Mouse (Mus musculus) thymus, adult 2 months (tissue): ENCODE data around the gene Zbtb7a. TPM values are rescaled to one million over a fixed set of nuclear protein-coding genes. Genes with fewer than 3 reads are reported as not detected.

Source experiments
- DNase-seq: peaks from one replicate; pipeline ENCODE4 v3.0.0; 2021
- H3K27ac ChIP-seq: fragments of 200-500 bp; 2 replicates; pipeline ENCODE4 v1.5.1; 2012; ENCODE audit warnings: low read length, control low read depth; ENCODE audit not compliant: control insufficient read depth, insufficient read depth
- H3K27me3 ChIP-seq: fragments of 200-500 bp; 2 replicates; pipeline ENCODE4 v1.6.1; 2012; ENCODE audit warnings: mild to moderate bottlenecking, low read length, moderate library complexity, mixed read lengths; ENCODE audit not compliant: control insufficient read depth, insufficient read depth
- H3K36me3 ChIP-seq: fragments of 200-500 bp; 2 replicates; pipeline ENCODE4 v1.6.1; 2012; ENCODE audit warnings: mild to moderate bottlenecking, low read length, moderate library complexity; ENCODE audit not compliant: control insufficient read depth, insufficient read depth
- H3K4me1 ChIP-seq: fragments of 200-500 bp; replicated peaks from 2 replicates; pipeline ENCODE4 v1.6.1; 2012; ENCODE audit warnings: low read length; ENCODE audit not compliant: control insufficient read depth, insufficient read depth
- H3K4me3 ChIP-seq: fragments of 200-500 bp; 2 replicates; pipeline ENCODE4 v1.5.1; 2012; ENCODE audit warnings: mild to moderate bottlenecking, low read length, control low read depth, moderate library complexity; ENCODE audit not compliant: control insufficient read depth, insufficient read depth
- CTCF ChIP-seq: fragments of 200-500 bp; IDR thresholded peaks from 2 replicates; pipeline ENCODE4 v1.5.1; 2012; ENCODE audit warnings: mild to moderate bottlenecking, control low read depth, low read length, moderate library complexity, borderline replicate concordance; ENCODE audit not compliant: control insufficient read depth, poor library complexity, insufficient read depth; ENCODE audit errors: extremely low read depth
- POLR2A ChIP-seq: fragments of 200-500 bp; IDR thresholded peaks from 2 replicates; pipeline ENCODE4 v1.6.1; 2012; ENCODE audit warnings: mild to moderate bottlenecking, low read length, control low read depth, moderate library complexity; ENCODE audit not compliant: control insufficient read depth, poor library complexity, insufficient read depth; ENCODE audit errors: extremely low read depth
- WGBS: fragments of 180-500 bp; shearing (Covaris S2); methylation state at CpG from one replicate; pipeline ENCODE4 v1.1.7; 2018; 5-methylcytosine and 5-hydroxymethylcytosine counted together
- polyA plus RNA-seq: library from polyadenylated mRNA; depleted of rRNA; stranded (reverse); fragments of >200 nt; gene quantifications from 2 replicates; pipeline ENCODE4 v1.2.3, GENCODE M21; 2012

Gene Zbtb7a
- polyA plus RNA-seq, 1 experiment: 66.0 TPM

DNA sequence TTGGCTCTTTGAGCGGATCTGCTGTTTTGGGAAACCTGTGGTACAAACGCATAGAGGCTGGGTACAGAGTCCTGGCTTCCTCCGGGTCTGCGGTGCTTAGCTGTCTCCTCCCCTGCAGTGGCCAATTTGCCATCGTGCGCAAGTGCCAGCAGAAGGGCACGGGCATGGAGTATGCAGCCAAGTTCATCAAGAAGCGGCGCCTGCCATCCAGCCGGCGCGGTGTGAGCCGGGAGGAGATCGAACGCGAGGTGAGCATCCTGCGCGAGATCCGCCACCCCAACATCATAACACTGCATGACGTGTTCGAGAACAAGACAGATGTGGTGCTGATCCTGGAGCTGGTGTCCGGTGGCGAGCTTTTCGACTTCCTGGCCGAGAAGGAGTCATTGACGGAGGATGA is 54.8 kb downstream of the Zbtb7a start:
- Histone ChIP-seq H3K27ac (no peak overlapping the region), H3K4me3 (no peak overlapping the region), H3K4me1 (peaks cover 28% of the 10 kb centered on the region), H3K27me3 (no peaks in the 10 kb centered on the region), H3K36me3 (0 out of 2 replicates have a peak, but pooled peaks cover under 1% of the 10 kb centered on the region)
- no peak for TF ChIP-seq POLR2A
- no peak for TF ChIP-seq CTCF
- DNase-seq: no peak
- 96% methylated on average over 26 of the region's 26 CpGs for WGBS

DNA sequence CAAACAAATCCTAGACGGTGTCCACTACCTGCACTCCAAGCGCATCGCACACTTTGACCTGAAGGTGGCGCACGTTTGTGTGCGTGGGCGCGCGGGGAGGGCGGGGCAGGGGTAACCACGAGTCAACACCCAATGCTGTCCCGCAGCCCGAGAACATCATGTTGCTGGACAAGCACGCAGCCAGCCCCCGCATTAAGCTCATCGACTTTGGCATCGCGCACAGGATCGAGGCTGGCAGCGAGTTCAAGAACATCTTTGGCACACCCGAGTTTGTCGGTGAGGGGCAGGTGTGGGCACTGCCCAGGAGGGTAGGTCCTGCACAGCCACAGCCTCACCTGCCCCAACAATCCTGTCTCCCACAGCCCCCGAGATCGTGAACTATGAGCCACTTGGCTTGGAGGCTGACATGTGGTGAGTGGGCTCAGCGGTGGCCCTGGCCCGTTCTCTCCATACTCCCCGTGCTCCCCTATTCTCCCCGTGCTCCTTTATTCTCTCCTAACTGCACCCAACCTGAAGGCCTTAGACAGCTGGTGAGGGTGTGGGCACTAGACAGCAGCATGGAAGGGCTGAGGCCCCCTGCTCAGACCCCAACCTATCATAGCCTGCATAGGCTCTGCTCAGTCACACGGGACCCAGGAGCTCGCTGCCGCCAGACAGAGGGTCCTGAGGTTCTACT is 55.4 kb downstream of the Zbtb7a start:
- TF ChIP-seq CTCF (peak; percentile 17; the same call in 1 of the 2 replicates), POLR2A (no peak)
- Histone ChIP-seq H3K4me3 (no peak overlapping the region), H3K4me1 (peaks cover 31% of the 10 kb centered on the region), H3K27me3 (no peaks in the 10 kb centered on the region), H3K36me3 (no peaks in the 10 kb centered on the region), H3K27ac (no peak overlapping the region)
- no peak for DNase-seq
- WGBS: 89% methylated on average over 31 of the region's 31 CpGs

DNA sequence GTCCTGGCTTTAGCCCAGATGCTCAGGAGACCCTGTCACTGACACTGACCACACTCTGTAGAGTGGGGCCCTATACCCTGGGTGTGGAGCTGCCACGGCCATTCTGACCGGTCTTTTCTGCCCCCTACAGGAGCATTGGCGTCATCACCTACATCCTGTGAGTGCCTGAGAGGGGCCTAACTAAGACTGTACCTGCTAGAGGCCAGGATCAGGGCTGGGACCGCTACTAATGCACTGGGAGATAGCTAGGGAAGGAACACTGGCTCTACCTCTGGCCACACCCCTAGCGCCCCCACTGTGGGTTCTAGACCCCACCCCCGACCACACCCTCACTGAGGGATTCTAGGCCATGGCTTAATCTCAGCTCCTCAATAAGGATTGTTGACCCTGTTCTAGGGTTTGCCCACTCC is 55.9 kb downstream of the Zbtb7a start:
- DNase-seq: no peak
- no peaks in the 10 kb centered on the region for H3K36me3 ChIP-seq
- H3K27me3 ChIP-seq: no peaks in the 10 kb centered on the region
- no peak overlapping the region for H3K4me3 ChIP-seq
- TF ChIP-seq CTCF (no peak), POLR2A (no peak)
- peaks cover 31% of the 10 kb centered on the region for H3K4me1 ChIP-seq
- WGBS: 73% methylated on average over 6 of the region's 6 CpGs
- H3K27ac ChIP-seq: no peak overlapping the region

DNA sequence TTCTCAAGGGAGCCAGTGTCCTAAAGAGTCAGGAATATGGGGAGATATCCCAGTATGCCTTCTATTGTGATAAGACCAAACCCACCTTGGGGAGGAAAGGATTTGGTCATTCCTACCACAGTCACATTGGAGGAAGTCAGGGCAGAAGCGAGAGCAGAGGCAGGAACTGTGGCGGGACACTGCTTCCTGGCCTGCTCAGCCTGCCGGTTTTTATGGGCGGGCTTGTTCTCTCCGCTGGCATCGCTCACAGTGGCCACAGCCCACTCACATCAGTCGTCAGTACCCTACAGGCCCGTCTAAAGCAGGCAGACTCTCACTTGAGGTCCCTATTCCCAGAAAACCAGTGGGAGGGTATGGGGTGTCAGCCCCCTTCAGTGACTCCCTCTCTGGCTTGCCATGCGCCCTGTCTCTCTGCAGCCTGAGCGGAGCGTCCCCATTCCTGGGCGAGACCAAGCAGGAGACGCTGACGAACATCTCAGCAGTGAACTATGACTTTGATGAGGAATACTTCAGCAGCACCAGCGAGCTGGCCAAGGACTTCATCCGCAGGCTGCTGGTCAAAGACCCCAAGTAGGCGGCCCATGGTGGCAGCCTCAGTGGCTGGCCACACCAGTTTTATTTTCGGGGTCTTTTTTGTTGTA is 56.4 kb downstream of the Zbtb7a start:
- no peak overlapping the region for H3K27ac ChIP-seq
- 72% methylated on average over 18 of the region's 18 CpGs for WGBS
- DNase-seq: no peak
- H3K4me1 ChIP-seq: peaks cover 31% of the 10 kb centered on the region
- TF ChIP-seq CTCF (no peak), POLR2A (no peak)
- no peaks in the 10 kb centered on the region for H3K36me3 ChIP-seq
- no peak overlapping the region for H3K4me3 ChIP-seq
- no peaks in the 10 kb centered on the region for H3K27me3 ChIP-seq

DNA sequence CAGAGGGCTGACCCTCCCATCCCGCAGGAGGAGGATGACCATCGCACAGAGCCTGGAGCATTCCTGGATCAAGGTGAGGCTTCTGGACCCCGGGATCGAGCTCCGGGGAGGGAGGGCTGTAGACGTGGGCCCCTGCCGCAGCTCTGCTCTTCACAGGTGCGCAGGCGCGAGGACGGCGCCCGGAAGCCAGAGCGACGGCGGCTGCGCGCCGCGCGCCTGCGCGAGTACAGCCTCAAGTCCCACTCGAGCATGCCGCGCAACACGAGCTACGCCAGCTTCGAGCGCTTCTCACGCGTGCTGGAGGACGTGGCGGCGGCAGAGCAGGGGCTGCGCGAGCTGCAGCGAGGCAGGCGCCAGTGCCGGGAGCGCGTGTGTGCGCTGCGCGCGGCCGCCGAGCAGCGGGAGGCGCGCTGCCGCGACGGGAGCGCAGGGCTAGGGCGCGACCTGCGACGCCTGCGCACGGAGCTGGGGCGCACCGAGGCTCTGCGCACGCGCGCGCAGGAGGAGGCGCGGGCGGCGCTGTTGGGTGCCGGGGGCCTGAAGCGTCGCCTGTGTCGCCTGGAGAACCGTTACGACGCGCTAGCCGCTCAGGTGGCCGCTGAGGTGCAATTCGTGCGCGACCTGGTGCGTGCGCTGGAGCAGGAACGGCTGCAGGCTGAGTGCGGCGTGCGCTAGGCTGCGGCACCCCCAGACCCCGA is 57.4 kb downstream of the Zbtb7a start:
- Histone ChIP-seq H3K36me3 (no peaks in the 10 kb centered on the region), H3K27me3 (no peaks in the 10 kb centered on the region), H3K4me3 (peak overlapping the region; percentile 54), H3K27ac (peak overlapping the region; percentile 39), H3K4me1 (peaks cover 31% of the 10 kb centered on the region)
- no peak for TF ChIP-seq CTCF
- peak; percentile 65 for TF ChIP-seq POLR2A
- DNase-seq: peak; percentile 84
- WGBS: under 1% methylated on average over 93 of the region's 93 CpGs

DNA sequence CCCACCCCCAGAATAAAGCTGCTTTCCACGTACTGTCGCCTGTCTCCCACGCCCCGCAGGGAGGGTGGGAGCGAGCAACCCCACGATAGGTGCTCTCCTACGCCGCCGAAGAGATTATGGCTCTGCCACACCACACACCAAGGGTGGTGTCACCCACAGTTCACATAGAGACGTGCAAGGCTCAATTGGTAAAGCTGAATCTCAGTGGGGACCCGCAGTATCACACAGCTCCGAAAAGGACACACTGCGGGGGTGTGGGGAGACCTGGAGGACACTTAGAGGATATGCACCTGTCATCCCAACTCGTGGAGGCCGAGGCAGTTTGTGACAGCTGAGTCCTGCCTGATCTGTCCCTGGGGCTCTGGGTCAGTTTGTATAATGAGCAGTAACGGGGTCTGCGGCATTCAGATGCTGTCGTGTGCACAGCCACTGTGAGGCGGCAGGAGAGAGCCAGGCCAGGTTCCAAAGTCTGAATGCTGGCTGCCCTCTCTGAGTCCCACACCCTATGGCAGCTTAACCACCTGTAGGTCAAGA is 58.0 kb downstream of the Zbtb7a start:
- WGBS: 4% methylated on average over 19 of the region's 19 CpGs
- H3K27me3 ChIP-seq: no peaks in the 10 kb centered on the region
- H3K4me3 ChIP-seq: peak overlapping the region; percentile 38
- no peak for DNase-seq
- H3K4me1 ChIP-seq: peaks cover 31% of the 10 kb centered on the region
- no peak for TF ChIP-seq POLR2A
- no peaks in the 10 kb centered on the region for H3K36me3 ChIP-seq
- 0 out of 2 replicates have a peak overlapping the region, but pooled peaks have one; percentile 2 for H3K27ac ChIP-seq
